Mouse (Mus musculus): ENCODE measurements around the gene Cby3.

Gene Cby3

DNA sequence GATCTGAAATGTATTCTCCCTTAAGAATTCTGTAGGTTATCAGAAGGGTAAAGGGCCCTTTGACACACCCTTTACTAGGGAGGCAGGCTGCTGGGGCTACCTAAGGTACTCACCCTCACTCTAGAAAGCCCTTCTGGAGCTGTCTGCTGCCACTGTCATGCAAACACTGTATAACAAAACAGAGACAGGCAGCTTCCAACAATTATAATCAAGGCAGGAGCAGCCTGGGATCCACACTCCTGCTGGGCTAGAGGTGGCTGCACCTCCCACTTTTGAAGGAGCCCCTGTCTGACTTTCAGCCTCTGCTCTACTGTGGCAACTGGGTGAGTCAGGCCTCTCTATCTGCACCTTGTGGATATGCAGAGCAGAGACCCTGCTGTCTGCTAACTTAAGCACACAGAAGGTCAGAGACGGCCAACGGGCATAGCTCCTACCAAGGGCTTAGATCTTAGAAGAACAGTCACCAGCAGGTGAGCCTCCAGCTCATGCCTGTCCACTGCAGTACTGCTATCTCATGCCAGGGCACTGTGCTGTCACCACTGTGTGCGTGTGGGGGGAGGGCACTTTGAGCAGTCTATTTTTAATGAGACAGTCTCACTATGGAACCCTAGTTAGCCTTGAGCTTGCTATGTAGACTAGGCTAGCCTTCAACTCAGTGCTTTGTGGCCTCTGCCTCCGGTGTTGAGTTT lies 37.2 kb downstream of the Cby3 start:
- no peak for DNase-seq

DNA sequence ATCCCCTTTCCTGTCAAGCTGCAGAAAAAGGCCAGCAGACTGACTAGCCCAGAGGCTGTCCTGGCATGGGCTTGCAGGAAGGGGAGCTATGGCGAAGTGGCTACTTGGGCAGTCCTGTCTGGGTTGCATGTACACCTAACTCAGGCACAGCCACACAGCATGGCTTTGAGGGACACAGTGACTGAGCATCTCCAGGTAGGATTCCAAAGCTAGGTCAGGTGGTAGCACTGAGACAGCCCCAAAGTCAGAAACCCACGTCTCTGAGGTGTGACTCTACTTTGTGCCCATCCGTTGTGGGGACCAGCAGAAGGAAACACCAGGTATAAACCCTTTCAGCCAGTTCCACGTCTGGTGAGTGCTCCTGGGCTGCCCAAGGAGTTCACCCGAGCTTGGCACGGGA lies 39.0 kb downstream of the Cby3 start:
- no peak for DNase-seq

DNA sequence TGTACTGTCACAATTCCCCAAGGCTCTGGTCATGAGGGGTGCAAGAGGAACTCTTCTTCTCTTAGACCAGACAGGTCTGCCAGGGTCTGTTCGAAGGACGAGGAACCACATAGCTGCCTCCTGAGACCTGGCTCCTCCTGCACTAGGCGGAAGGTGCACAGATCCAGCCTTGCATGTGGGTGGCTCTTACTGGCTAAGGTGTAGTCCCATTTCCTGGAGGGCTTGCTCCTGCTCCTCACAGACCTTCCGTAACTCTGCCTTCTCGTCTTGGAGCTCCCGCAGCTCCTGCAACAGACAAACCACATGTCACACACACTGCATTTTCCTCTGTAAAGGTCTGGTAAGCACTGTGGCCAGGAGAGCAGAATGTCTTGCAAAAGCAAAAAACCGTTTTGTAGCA lies 40.5 kb downstream of the Cby3 start:
- no peak for DNase-seq

DNA sequence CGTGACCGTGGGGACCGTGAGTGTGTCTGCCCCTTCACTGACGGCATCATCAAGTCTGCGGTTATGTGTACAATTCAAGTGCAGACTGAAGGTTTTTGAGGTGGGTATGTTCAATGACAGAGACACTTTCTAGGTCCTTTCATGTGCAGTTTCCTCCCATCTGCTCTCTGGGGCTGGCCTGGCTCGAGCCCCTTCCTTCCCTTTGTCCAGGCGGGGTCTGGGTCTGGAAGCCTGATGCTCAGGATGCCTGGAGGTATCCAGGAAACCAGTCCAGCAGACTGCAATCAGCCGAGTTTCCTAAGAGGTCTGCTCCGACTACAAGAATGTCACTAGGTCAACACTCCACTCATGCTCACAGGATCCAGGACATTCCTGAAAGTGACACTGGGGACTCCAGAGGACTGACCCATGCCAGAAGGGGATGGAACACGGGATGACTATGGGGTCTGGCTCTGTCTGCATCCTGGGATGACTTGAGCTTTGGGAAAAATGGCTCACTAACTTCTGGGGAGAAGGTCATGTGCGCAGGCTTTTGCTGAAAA lies 42.6 kb downstream of the Cby3 start:
- no peak for DNase-seq

GRCm38 (mm10) chr11:50397316-50397715 lies 43.1 kb downstream of the Cby3 start:
- DNase-seq = no peak

GRCm38 (mm10) chr11:50398803-50399202 lies 44.5 kb downstream of the Cby3 start:
- DNase-seq = no peak

DNA sequence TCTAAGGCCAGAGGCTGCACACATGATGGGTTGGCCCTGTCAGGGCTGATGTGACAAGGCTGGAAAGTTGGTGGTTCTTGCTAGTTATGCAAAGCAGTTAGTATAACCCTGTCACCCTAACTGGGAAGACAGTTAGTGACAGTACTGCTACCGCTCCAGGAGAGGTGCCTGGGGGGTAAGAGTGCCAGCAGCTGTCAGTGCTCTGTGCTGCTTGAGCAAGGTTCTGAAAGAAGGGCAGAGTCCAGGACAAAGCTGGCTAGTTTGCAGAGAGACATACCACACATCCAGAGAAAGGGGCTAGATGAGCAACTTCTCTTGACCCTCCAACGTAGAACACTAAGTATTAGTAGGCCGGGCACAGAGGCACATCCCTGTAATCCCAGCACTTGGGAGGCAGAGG lies 48.2 kb downstream of the Cby3 start:
- DNase-seq = peak; percentile 60 to 62

GRCm38 (mm10) chr11:50403367-50404014 lies 49.2 kb downstream of the Cby3 start:
- DNase-seq = peak; percentile 71 to 80

GRCm38 (mm10) chr11:50407235-50407634 lies 53.0 kb downstream of the Cby3 start:
- DNase-seq = no peak
